ENCODE assay signal across 8 mouse cellular contexts in the genomic region with DNA sequence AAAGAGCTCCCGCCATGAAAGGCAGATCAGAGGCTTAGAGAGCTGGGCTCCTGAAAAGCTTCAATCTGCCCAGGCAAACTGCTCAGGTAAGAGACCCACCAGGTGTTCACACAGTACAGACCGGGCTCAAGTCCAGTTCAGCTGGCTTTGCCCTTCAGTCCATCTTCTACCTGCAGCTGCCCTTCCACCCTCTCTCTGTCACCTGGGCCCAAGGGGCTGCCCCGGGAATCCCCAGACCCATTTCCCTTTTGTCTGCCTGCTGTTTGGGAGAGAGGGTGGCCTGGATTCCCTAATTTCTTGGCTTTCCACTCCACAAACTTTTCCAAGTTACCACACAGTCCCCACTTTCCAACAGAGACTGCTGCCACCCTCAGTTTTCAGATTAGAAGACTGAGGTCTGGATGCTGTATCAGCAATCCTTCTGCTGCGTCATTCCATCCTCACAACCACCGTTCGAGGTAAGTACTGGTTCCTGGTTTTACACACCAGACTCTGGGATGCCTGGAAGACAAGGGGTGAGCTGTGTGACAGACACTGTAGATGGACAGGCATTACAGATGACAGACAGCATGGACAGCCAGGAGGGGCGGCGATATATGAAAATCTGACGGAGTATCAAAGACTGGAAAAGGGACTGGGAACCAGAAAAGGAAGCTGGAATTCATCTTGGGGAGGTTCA. TPM values are rescaled to one million over a fixed set of nuclear protein-coding genes. Genes with fewer than 3 reads are reported as not detected.
DNase-seq lines count a peak whose midpoint lies in the region; ATAC-seq and TF ChIP-seq lines count a peak whose summit lies in the region.

A gene (plus strand): TSS at position 202 of the 679 bp plus-strand sequence.

- peak within 1 kb of the TSS; percentile 100 for H3K4me2 ChIP-seq in hindbrain, postnatal 0 days (ENCODE audit: low read depth, low read length)

- no peak for ATAC-seq in hindbrain, postnatal 0 days

- H3K4me1 ChIP-seq in hindbrain, postnatal 0 days (ENCODE audit: insufficient read depth, low read length) = peaks cover 25% of the 10 kb centered on the region
- peaks cover 38% of the 10 kb centered on the region for H3K4me1 ChIP-seq in megakaryocyte, embryonic 14.5 days

- intact Hi-C loops in left cerebral cortex, postnatal 14 days (cut with DNase I) = loop anchor here (5.0 kb wide), 1 partner anchor 79 kb away; no protein-coding TSS in a partner anchor

- TF ChIP-seq CTCF in hindbrain, postnatal 0 days (IDR thresholded peaks at IDR 0.05; ENCODE audit: low read depth) = no peak

- peak within 1 kb of the TSS; percentile 98 for H3K27ac ChIP-seq in hindbrain, postnatal 0 days

- WGBS in hindbrain, postnatal 0 days = 12% methylated on average over 9 of the region's 9 CpGs

- DNase-seq in 3T3-L1 (ENCODE audit: low read depth, low spot score) = peak; percentile 66
- peak; percentile 40 for DNase-seq in R1 (ENCODE audit: low read depth, low spot score)
- DNase-seq in embryo, embryonic 10 days (ENCODE audit: low spot score) = peak; percentile 66
- DNase-seq in gastrocnemius, postnatal 10 days = no peak
- DNase-seq in hindbrain, postnatal 0 days (ENCODE audit: low spot score) = peak; percentile 49
- DNase-seq in left cerebral cortex, postnatal 14 days (ENCODE audit: low spot score in 2 of 2) = peak; percentile 25 to 36
- DNase-seq in splenic B cell, adult 2 months (ENCODE audit: low read depth, low spot score) = peak; percentile 13

- H3K4me3 ChIP-seq in hindbrain, postnatal 0 days (ENCODE audit: low read length) = peak within 1 kb of the TSS; percentile 72
- H3K4me3 ChIP-seq in megakaryocyte, embryonic 14.5 days (replicated peaks) = peak within 1 kb of the TSS; percentile 100

- H3K36me3 ChIP-seq in hindbrain, postnatal 0 days (ENCODE audit: insufficient read depth, low read length) = no peaks in the 10 kb centered on the region
- H3K36me3 ChIP-seq in megakaryocyte, embryonic 14.5 days (replicated peaks; ENCODE audit: low read length) = peaks cover 16% of the 10 kb centered on the region
- H3K36me3 ChIP-seq in splenic B cell, adult 2 months (ENCODE audit: control insufficient read depth, insufficient read depth, low read length, poor library complexity, severe bottlenecking) = no peaks in the 10 kb centered on the region

- H3K27me3 ChIP-seq in hindbrain, postnatal 0 days (ENCODE audit: insufficient read depth, low read length) = no peaks in the 10 kb centered on the region
- peaks cover 3% of the 10 kb centered on the region for H3K27me3 ChIP-seq in megakaryocyte, embryonic 14.5 days (replicated peaks)
- no peaks in the 10 kb centered on the region for H3K27me3 ChIP-seq in splenic B cell, adult 2 months (ENCODE audit: control insufficient read depth, insufficient read depth, low read length, poor library complexity, severe bottlenecking)

- no peaks in the 10 kb centered on the region for H3K9me3 ChIP-seq in hindbrain, postnatal 0 days (ENCODE audit: low read length)
- H3K9me3 ChIP-seq in megakaryocyte, embryonic 14.5 days = no peaks in the 10 kb centered on the region

- peak within 1 kb of the TSS; percentile 87 for H3K9ac ChIP-seq in hindbrain, postnatal 0 days (replicated peaks; ENCODE audit: low read length)

RNA-seq across cellular contexts. Expression of the gene that starts here (rescaled TPM):
- 10 to 100 TPM; 73.2 to 73.7 TPM for total RNA-seq in gastrocnemius, postnatal 10 days (2021)
- total RNA-seq in hindbrain, postnatal 0 days (2014; rRNA removed) = 34.1 and 42.4 TPM in 2 replicates
- 23.1 and 23.6 TPM in 2 replicates for polyA plus RNA-seq in hindbrain, postnatal 0 days (2015; fragmentation: Nextera tagmentation; extraction: Ambion mirVana)
- total RNA-seq in left cerebral cortex, postnatal 14 days (2021) = 10 to 100 TPM; 43.5 to 44.8 TPM
- polyA plus RNA-seq in megakaryocyte, embryonic 14.5 days (2012; ENCODE audit: insufficient read depth, low replicate concordance) = 10.9 and 18.5 TPM in 2 replicates
